Mouse (Mus musculus): ENCODE results near the gene Gpcpd1. TPM values are rescaled to one million over a fixed set of nuclear protein-coding genes. Genes with fewer than 3 reads are reported as not detected.

Gpcpd1 gene
- total and polyA plus RNA-seq, 3 experiments: 2.1 to 41.7 (median 18.6) TPM

Other genes starting within 250 kb of the Gpcpd1 start
- under 1 TPM in 1 of 2 experiments, not detected in 1; 0.09 TPM for gene Prokr2, start 202.3 kb downstream of the Gpcpd1 start, total RNA-seq (2021)
- gene Prokr2, start 202.3 kb downstream of the Gpcpd1 start, polyA plus RNA-seq (2012; rRNA removed): not detected in 2 replicates
- 1 to 10 TPM; 6.6 to 8.0 TPM for gene Shld1, start 99.2 kb upstream of the Gpcpd1 start, total RNA-seq (2021)
- 10.1 and 10.3 TPM in 2 replicates for gene Shld1, start 99.2 kb upstream of the Gpcpd1 start, polyA plus RNA-seq (2012; rRNA removed)
- gene Chgb, start 193.5 kb upstream of the Gpcpd1 start, total RNA-seq (2021): 1,000 to 10,000 TPM; 1,607 to 2,510 TPM
- gene Chgb, start 193.5 kb upstream of the Gpcpd1 start, polyA plus RNA-seq (2012; rRNA removed): 148 and 289 TPM in 2 replicates
- 10 to 100 TPM; 16.8 to 20.6 TPM for gene Trmt6, start 228.3 kb upstream of the Gpcpd1 start, total RNA-seq (2021)
- 1.2 and 1.3 TPM in 2 replicates for gene Trmt6, start 228.3 kb upstream of the Gpcpd1 start, polyA plus RNA-seq (2012; rRNA removed)
- 1 to 10 TPM; 2.8 to 3.5 TPM for gene Mcm8, start 228.4 kb upstream of the Gpcpd1 start, total RNA-seq (2021)
- 1.2 and 1.4 TPM in 2 replicates for gene Mcm8, start 228.4 kb upstream of the Gpcpd1 start, polyA plus RNA-seq (2012; rRNA removed)